Mouse (Mus musculus): ENCODE results near the gene Fam50a.
"Not testable (repeated sequence)": the region's sequence is repeated elsewhere in the genome, so short reads cannot be mapped to it uniquely, and the experiment has no call there.

Fam50a gene

GRCm38 (mm10) chrX:74304867-74305700 lies 7.7 kb upstream of the Fam50a start, which contains the start of gene Gdi1:
Gene Gdi1, plus strand, starts transcription at chrX:74304998.
- Histone ChIP-seq H3K9me3 (ENCODE audit: low read length) (no peaks in the 10 kb centered on the region), H3K4me3 (replicated peaks; ENCODE audit: low read length) (peak within 1 kb of the TSS; percentile 81), H3K4me1 (replicated peaks; ENCODE audit: low read depth, low read length) (peaks cover 23% of the 10 kb centered on the region), H3K27me3 (ENCODE audit: insufficient read depth, low read length) (no peaks in the 10 kb centered on the region), H3K36me3 (ENCODE audit: insufficient read depth, low read length) (peaks cover 82% of the 10 kb centered on the region)
- TF ChIP-seq POU5F1 (IDR thresholded peaks at IDR 0.05; ENCODE audit: borderline replicate concordance, low read length) = no peak

- H3K9me3 ChIP-seq (ENCODE audit: low read length) = no peaks in the 10 kb centered on the region
- TF ChIP-seq CTCF (conservative IDR thresholded peaks at IDR 0.05; ENCODE audit: low read length) = no peak
- TF ChIP-seq POU5F1 (IDR thresholded peaks at IDR 0.05; ENCODE audit: borderline replicate concordance, low read length) = no peak
- no peak for TF ChIP-seq NANOG (IDR thresholded peaks at IDR 0.05; ENCODE audit: borderline replicate concordance, low read length)
- H3K4me3 ChIP-seq (replicated peaks; ENCODE audit: low read length) = peak within 1 kb of the TSS; percentile 71
- H3K27me3 ChIP-seq (ENCODE audit: insufficient read depth, low read length) = no peaks in the 10 kb centered on the region
- peaks cover 20% of the 10 kb centered on the region for H3K4me1 ChIP-seq (replicated peaks; ENCODE audit: low read depth, low read length)
- peaks cover 27% of the 10 kb centered on the region for H3K36me3 ChIP-seq (ENCODE audit: insufficient read depth, low read length)
These were observed 15.9 kb downstream of the Fam50a start, which contains the start of gene Plxna3 for GRCm38 (mm10) chrX:74328725-74329161. Gene Plxna3, plus strand, starts transcription at chrX:74329066.

GRCm38 (mm10) chrX:74329215-74329671 lies 16.4 kb downstream of the Fam50a start:
- no peaks in the 10 kb centered on the region for H3K9me3 ChIP-seq (ENCODE audit: low read length)
- H3K27me3 ChIP-seq (ENCODE audit: insufficient read depth, low read length) = no peaks in the 10 kb centered on the region
- TF ChIP-seq CTCF (conservative IDR thresholded peaks at IDR 0.05; ENCODE audit: low read length) = no peak
- no peak for TF ChIP-seq POU5F1 (IDR thresholded peaks at IDR 0.05; ENCODE audit: borderline replicate concordance, low read length)
- no peak for TF ChIP-seq NANOG (IDR thresholded peaks at IDR 0.05; ENCODE audit: borderline replicate concordance, low read length)
- peak overlapping the region; percentile 71 for H3K4me3 ChIP-seq (replicated peaks; ENCODE audit: low read length)
- peaks cover 20% of the 10 kb centered on the region for H3K4me1 ChIP-seq (replicated peaks; ENCODE audit: low read depth, low read length)
- peaks cover 32% of the 10 kb centered on the region for H3K36me3 ChIP-seq (ENCODE audit: insufficient read depth, low read length)

DNA sequence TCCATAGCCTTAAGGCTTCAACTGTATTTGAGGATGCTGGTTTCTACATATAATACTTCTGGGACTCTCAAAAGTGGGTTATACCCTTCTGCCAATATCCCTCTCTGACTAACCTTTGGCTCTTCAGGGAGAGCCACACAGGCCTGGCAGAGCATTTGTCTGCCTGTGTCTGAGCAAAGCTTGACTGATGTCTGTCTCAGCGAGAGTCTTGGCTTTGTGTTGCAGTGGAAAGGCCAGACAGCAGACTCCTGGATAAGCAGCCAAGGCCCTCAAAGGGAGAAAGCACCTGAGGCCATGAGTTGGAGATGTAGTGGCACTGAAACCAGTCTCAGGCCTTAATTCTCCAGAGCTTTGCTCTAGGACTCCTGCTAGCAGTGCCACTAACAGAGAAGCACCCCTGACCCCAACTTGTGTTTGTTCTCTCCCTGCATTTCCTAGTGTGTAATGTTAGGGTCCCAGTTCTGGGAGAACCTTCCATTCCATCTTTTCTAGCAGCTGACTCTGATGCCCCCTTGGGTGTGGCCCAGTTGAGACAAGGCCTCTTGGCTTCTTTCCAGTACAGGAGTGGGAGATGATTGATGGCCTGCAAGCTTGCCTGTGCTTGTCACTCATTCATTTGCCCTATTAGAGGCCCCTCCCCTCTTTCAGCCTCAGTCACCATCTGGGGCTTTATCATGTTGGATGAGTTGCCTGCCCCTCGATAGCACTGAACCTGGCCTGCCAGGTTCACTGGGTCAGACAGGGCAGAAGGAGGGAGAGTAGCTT lies 17.5 kb downstream of the Fam50a start:
- H3K4me1 ChIP-seq (replicated peaks; ENCODE audit: low read depth, low read length) = peaks cover 20% of the 10 kb centered on the region
- TF ChIP-seq NANOG (IDR thresholded peaks at IDR 0.05; ENCODE audit: borderline replicate concordance, low read length) (no peak), CTCF (conservative IDR thresholded peaks at IDR 0.05; ENCODE audit: low read length) (no peak), POU5F1 (IDR thresholded peaks at IDR 0.05; ENCODE audit: borderline replicate concordance, low read length) (no peak)
- H3K27me3 ChIP-seq (ENCODE audit: insufficient read depth, low read length) = no peaks in the 10 kb centered on the region
- no peaks in the 10 kb centered on the region for H3K9me3 ChIP-seq (ENCODE audit: low read length)
- no peak overlapping the region for H3K4me3 ChIP-seq (replicated peaks; ENCODE audit: low read length)
- peaks cover 40% of the 10 kb centered on the region for H3K36me3 ChIP-seq (ENCODE audit: insufficient read depth, low read length)

GRCm38 (mm10) chrX:74352645-74353466 lies 40.0 kb downstream of the Fam50a start:
- Histone ChIP-seq H3K9me3 (ENCODE audit: low read length) (no peaks in the 10 kb centered on the region), H3K4me3 (replicated peaks; ENCODE audit: low read length) (peak overlapping the region; percentile 84), H3K4me1 (replicated peaks; ENCODE audit: low read depth, low read length) (no peaks in the 10 kb centered on the region), H3K36me3 (ENCODE audit: insufficient read depth, low read length) (0 out of 2 replicates have a peak, but pooled peaks cover 8% of the 10 kb centered on the region), H3K27me3 (ENCODE audit: insufficient read depth, low read length) (no peaks in the 10 kb centered on the region)
- no peak for TF ChIP-seq NANOG (IDR thresholded peaks at IDR 0.05; ENCODE audit: borderline replicate concordance, low read length)
- TF ChIP-seq POU5F1 (IDR thresholded peaks at IDR 0.05; ENCODE audit: borderline replicate concordance, low read length) = no peak
- no peak for TF ChIP-seq CTCF (conservative IDR thresholded peaks at IDR 0.05; ENCODE audit: low read length)

GRCm38 (mm10) chrX:74353467-74353770 lies 40.6 kb downstream of the Fam50a start, which contains the start of gene Lage3:
Gene Lage3, minus strand, starts transcription at chrX:74353618.
- TF ChIP-seq CTCF (conservative IDR thresholded peaks at IDR 0.05; ENCODE audit: low read length) = no peak
- TF ChIP-seq POU5F1 (IDR thresholded peaks at IDR 0.05; ENCODE audit: borderline replicate concordance, low read length) = no peak
- no peak for TF ChIP-seq NANOG (IDR thresholded peaks at IDR 0.05; ENCODE audit: borderline replicate concordance, low read length)
- Histone ChIP-seq H3K36me3 (ENCODE audit: insufficient read depth, low read length) (0 out of 2 replicates have a peak, but pooled peaks cover 4% of the 10 kb centered on the region), H3K27me3 (ENCODE audit: insufficient read depth, low read length) (no peaks in the 10 kb centered on the region), H3K9me3 (ENCODE audit: low read length) (no peaks in the 10 kb centered on the region), H3K4me1 (replicated peaks; ENCODE audit: low read depth, low read length) (no peaks in the 10 kb centered on the region), H3K4me3 (replicated peaks; ENCODE audit: low read length) (peak within 1 kb of the TSS; percentile 84)

- H3K27me3 ChIP-seq (ENCODE audit: insufficient read depth, low read length); H3K9me3 ChIP-seq (ENCODE audit: low read length); H3K36me3 ChIP-seq (ENCODE audit: insufficient read depth, low read length); H3K4me3 ChIP-seq (replicated peaks; ENCODE audit: low read length); H3K4me1 ChIP-seq (replicated peaks; ENCODE audit: low read depth, low read length): not testable (repeated sequence)
These were observed 44.2 kb downstream of the Fam50a start for GRCm38 (mm10) chrX:74357069-74357468.

GRCm38 (mm10) chrX:74359171-74359570 lies 46.3 kb downstream of the Fam50a start:
- Histone ChIP-seq H3K9me3 (ENCODE audit: low read length) (no peaks in the 10 kb centered on the region), H3K36me3 (ENCODE audit: insufficient read depth, low read length) (no peaks in the 10 kb centered on the region), H3K4me1 (replicated peaks; ENCODE audit: low read depth, low read length) (no peaks in the 10 kb centered on the region; the same call in 1 of the 2 replicates), H3K27me3 (ENCODE audit: insufficient read depth, low read length) (no peaks in the 10 kb centered on the region), H3K4me3 (replicated peaks; ENCODE audit: low read length) (no peak overlapping the region)
- TF ChIP-seq POU5F1 (IDR thresholded peaks at IDR 0.05; ENCODE audit: borderline replicate concordance, low read length) = no peak
- TF ChIP-seq NANOG (IDR thresholded peaks at IDR 0.05; ENCODE audit: borderline replicate concordance, low read length) = no peak
- TF ChIP-seq CTCF (conservative IDR thresholded peaks at IDR 0.05; ENCODE audit: low read length) = no peak

All from E14TG2a.4 (cell line).